Mouse (Mus musculus): ENCODE measurements around the gene Gpc3. TPM values are rescaled to one million over a fixed set of nuclear protein-coding genes. Genes with fewer than 3 reads are reported as not detected.

The Gpc3 gene
- polyA plus RNA-seq, 1 experiment, result 3.2 TPM

GRCm38 (mm10) chrX:52632688-52633324, 19.1 kb upstream of the Gpc3 start:
- Histone ChIP-seq H3K27ac (ENCODE audit: insufficient read depth, low read length) (no peak overlapping the region), H3K4me3 (ENCODE audit: insufficient read depth, low read length) (no peak overlapping the region), H3K4me1 (ENCODE audit: control insufficient read depth, insufficient read depth, low read length) (no peaks in the 10 kb centered on the region)
- TF ChIP-seq POLR2A (IDR thresholded peaks at IDR 0.05; ENCODE audit: extremely low read depth, insufficient read depth, low read length), result no peak
- TF ChIP-seq CTCF (IDR thresholded peaks at IDR 0.05; ENCODE audit: extremely low read depth, insufficient read depth, low read length), result no peak

GRCm38 (mm10) chrX:52626963-52627716, 13.4 kb upstream of the Gpc3 start:
- Histone ChIP-seq H3K4me3 (ENCODE audit: insufficient read depth, low read length) (no peak overlapping the region), H3K27ac (ENCODE audit: insufficient read depth, low read length) (no peak overlapping the region), H3K4me1 (ENCODE audit: control insufficient read depth, insufficient read depth, low read length) (no peaks in the 10 kb centered on the region)
- TF ChIP-seq POLR2A (IDR thresholded peaks at IDR 0.05; ENCODE audit: extremely low read depth, insufficient read depth, low read length) (no peak), CTCF (IDR thresholded peaks at IDR 0.05; ENCODE audit: extremely low read depth, insufficient read depth, low read length) (no peak)

- Histone ChIP-seq H3K4me3 (ENCODE audit: insufficient read depth, low read length) (no peak overlapping the region), H3K27ac (ENCODE audit: insufficient read depth, low read length) (no peak overlapping the region), H3K4me1 (ENCODE audit: control insufficient read depth, insufficient read depth, low read length) (no peaks in the 10 kb centered on the region)
- no peak for TF ChIP-seq CTCF (IDR thresholded peaks at IDR 0.05; ENCODE audit: extremely low read depth, insufficient read depth, low read length)
- no peak for TF ChIP-seq POLR2A (IDR thresholded peaks at IDR 0.05; ENCODE audit: extremely low read depth, insufficient read depth, low read length)
Measured at GRCm38 (mm10) chrX:52617813-52618212, 4.1 kb upstream of the Gpc3 start.

GRCm38 (mm10) chrX:52616152-52616551, 2.4 kb upstream of the Gpc3 start:
- no peak for TF ChIP-seq CTCF (IDR thresholded peaks at IDR 0.05; ENCODE audit: extremely low read depth, insufficient read depth, low read length)
- TF ChIP-seq POLR2A (IDR thresholded peaks at IDR 0.05; ENCODE audit: extremely low read depth, insufficient read depth, low read length), result no peak
- Histone ChIP-seq H3K4me3 (ENCODE audit: insufficient read depth, low read length) (no peak overlapping the region), H3K4me1 (ENCODE audit: control insufficient read depth, insufficient read depth, low read length) (no peaks in the 10 kb centered on the region; the same call in 1 of the 2 replicates), H3K27ac (ENCODE audit: insufficient read depth, low read length) (no peak overlapping the region)

GRCm38 (mm10) chrX:52614031-52614381, 256 bp upstream of the Gpc3 start:
- no peaks in the 10 kb centered on the region; the same call in 1 of the 2 replicates for H3K4me1 ChIP-seq (ENCODE audit: control insufficient read depth, insufficient read depth, low read length)
- H3K4me3 ChIP-seq (ENCODE audit: insufficient read depth, low read length), result peak overlapping the region; percentile 36
- no peak overlapping the region for H3K27ac ChIP-seq (ENCODE audit: insufficient read depth, low read length)
- TF ChIP-seq POLR2A (IDR thresholded peaks at IDR 0.05; ENCODE audit: extremely low read depth, insufficient read depth, low read length), result no peak
- TF ChIP-seq CTCF (IDR thresholded peaks at IDR 0.05; ENCODE audit: extremely low read depth, insufficient read depth, low read length), result no peak

GRCm38 (mm10) chrX:52612806-52613205, 944 bp downstream of the Gpc3 start:
- no peaks in the 10 kb centered on the region; the same call in 1 of the 2 replicates for H3K4me1 ChIP-seq (ENCODE audit: control insufficient read depth, insufficient read depth, low read length)
- no peak for TF ChIP-seq POLR2A (IDR thresholded peaks at IDR 0.05; ENCODE audit: extremely low read depth, insufficient read depth, low read length)
- TF ChIP-seq CTCF (IDR thresholded peaks at IDR 0.05; ENCODE audit: extremely low read depth, insufficient read depth, low read length), result no peak
- H3K27ac ChIP-seq (ENCODE audit: insufficient read depth, low read length), result no peak overlapping the region
- peak overlapping the region; percentile 36 for H3K4me3 ChIP-seq (ENCODE audit: insufficient read depth, low read length)

GRCm38 (mm10) chrX:52611987-52612670, 1.6 kb downstream of the Gpc3 start:
- no peak for TF ChIP-seq CTCF (IDR thresholded peaks at IDR 0.05; ENCODE audit: extremely low read depth, insufficient read depth, low read length)
- TF ChIP-seq POLR2A (IDR thresholded peaks at IDR 0.05; ENCODE audit: extremely low read depth, insufficient read depth, low read length), result no peak
- H3K4me3 ChIP-seq (ENCODE audit: insufficient read depth, low read length), result peak overlapping the region; percentile 36
- no peaks in the 10 kb centered on the region; the same call in 1 of the 2 replicates for H3K4me1 ChIP-seq (ENCODE audit: control insufficient read depth, insufficient read depth, low read length)
- no peak overlapping the region for H3K27ac ChIP-seq (ENCODE audit: insufficient read depth, low read length)

- no peak overlapping the region for H3K4me3 ChIP-seq (ENCODE audit: insufficient read depth, low read length)
- TF ChIP-seq POLR2A (IDR thresholded peaks at IDR 0.05; ENCODE audit: extremely low read depth, insufficient read depth, low read length), result no peak
- no peak for TF ChIP-seq CTCF (IDR thresholded peaks at IDR 0.05; ENCODE audit: extremely low read depth, insufficient read depth, low read length)
- no peaks in the 10 kb centered on the region; the same call in 1 of the 2 replicates for H3K4me1 ChIP-seq (ENCODE audit: control insufficient read depth, insufficient read depth, low read length)
- no peak overlapping the region for H3K27ac ChIP-seq (ENCODE audit: insufficient read depth, low read length)
Measured at GRCm38 (mm10) chrX:52611541-52611940, 2.2 kb downstream of the Gpc3 start.

GRCm38 (mm10) chrX:52603143-52603542, 10.6 kb downstream of the Gpc3 start:
- TF ChIP-seq CTCF (IDR thresholded peaks at IDR 0.05; ENCODE audit: extremely low read depth, insufficient read depth, low read length), result no peak
- H3K27ac ChIP-seq (ENCODE audit: insufficient read depth, low read length), result no peak overlapping the region
- H3K4me1 ChIP-seq (ENCODE audit: control insufficient read depth, insufficient read depth, low read length), result no peaks in the 10 kb centered on the region
- H3K4me3 ChIP-seq (ENCODE audit: insufficient read depth, low read length), result no peak overlapping the region

Measured in cortical plate, adult 2 months (tissue).